Mouse (Mus musculus) kidney, postnatal 10 days (tissue): Measurements from ENCODE around the gene Vmn1r181.
"Not testable (repeated sequence)": the region's sequence is repeated elsewhere in the genome, so short reads cannot be mapped to it uniquely, and the experiment has no call there.

Source experiments
- DNase-seq: peaks from one replicate; pipeline ENCODE4 v3.0.0; 2021; ENCODE audit warnings: mixed read lengths

Vmn1r181 gene

DNA sequence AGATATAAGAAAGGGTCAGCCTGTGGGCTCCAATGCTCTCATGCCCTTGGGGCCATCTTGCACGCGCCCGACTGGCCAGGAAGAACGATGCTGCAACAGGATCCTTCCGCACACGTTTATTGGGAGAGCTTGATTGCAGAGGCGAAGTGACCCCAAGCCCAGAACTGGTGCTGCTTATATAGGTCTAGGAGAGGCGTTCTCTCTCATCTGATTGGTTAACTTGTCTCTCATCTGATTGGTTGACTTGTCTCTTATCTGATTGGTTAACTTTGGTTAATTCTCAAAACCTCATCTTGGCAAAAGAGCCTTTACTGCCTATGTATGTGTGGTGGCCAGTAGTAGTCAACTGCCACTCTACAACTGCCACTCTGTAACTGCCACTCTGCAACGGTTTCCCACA lies at the start of gene Vmn1r181:
Vmn1r181 (plus strand) TSS at position 301 of the 400 bp plus-strand sequence.
- DNase-seq, result not testable (repeated sequence)

DNA sequence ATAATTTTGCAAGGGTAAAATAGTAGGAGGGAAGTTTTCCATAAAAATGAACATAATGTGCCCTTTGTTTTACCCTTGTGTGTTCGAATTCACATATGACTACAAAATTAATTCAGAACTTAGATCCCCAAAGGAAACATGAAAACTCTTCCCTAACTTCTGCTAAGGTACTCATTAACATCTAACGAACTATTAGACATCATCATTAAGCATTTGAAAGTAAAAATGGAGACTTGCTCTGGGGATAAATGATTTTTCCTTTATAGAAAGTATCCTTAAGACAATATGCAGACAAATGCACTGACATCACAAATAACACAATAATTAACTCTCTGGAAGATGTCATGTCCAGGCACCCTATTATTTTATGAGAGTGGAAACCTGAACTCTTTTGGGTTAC lies 47.7 kb upstream of the Vmn1r181 start, which contains the start of gene Vmn1r179:
Vmn1r179 (plus strand) TSS at position 301 of the 400 bp plus-strand sequence.
- DNase-seq, result no peak

DNA sequence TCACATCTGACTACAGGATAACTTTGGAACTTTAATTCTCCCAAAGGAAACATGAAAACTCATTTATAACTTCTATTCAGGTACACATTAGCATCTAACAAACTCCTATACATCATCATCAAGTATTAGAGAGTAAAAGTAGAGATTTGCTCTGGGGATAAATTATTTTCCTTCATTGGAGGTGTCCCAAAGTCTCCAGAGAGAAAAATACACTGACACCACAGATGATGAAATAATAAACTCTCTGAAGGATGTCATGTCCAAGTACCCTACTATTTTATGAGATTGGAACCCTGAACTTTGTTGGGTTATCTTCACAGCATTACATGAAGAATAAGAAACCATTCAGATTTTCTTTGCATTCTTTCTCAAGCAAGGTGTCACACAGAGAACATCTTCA lies 24.1 kb upstream of the Vmn1r181 start, which contains the start of gene Vmn1r180:
Vmn1r180 (plus strand) TSS at position 301 of the 400 bp plus-strand sequence.
- DNase-seq, result no peak

DNA sequence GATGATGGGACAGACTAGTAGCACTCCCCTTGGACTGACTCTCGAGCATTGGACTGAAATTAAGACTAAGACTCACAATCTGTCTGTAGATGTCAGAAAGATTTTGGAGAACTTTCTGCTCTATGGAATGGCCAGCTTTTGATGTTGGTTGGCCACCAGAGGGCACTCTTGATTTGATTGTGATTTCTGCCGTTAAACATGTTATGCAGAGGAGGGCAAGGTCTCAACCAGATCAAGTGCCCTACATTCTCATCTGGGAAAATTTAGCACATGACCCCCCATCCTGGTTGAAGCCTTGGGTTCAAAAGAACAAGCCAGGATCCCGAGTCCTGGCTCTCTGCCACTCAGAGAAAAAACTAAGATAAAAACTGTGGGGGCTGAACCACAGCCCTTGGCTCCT lies 6.4 kb upstream of the Vmn1r181 start:
- DNase-seq, result peak; percentile 30

DNA sequence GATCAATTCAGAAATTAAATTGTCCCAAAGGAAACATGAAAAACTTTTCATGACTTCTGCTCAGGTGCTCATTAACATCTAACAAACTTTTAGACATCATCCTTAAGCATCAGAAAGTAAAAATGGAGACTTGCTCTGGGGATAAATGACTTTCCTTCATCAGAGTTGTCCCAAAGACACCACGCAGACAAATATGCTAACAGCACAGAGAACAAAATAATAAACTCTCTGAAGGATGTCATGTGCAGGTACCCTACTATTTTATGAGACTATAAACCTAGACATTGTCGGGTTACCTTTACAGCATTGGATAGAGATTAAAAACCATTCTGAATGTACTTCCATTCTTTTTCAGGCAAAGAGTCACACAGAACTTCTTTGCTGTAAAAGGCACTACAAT lies 27.0 kb downstream of the Vmn1r181 start, which contains the start of gene V1rd19:
V1rd19 (plus strand) TSS at position 301 of the 400 bp plus-strand sequence.
- no peak for DNase-seq
